Mouse (Mus musculus): ENCODE data around the gene Abcd1. TPM values are rescaled to one million over a fixed set of nuclear protein-coding genes. Genes with fewer than 3 reads are reported as not detected.
A peak's percentile ranks its signal among the peaks of the same experiment; 100 is the strongest.

Abcd1 gene
- polyA plus RNA-seq, 1 experiment, result 14.9 TPM

GRCm38 (mm10) chrX:73675231-73675630 is 41.2 kb upstream of the Abcd1 start:
- Histone ChIP-seq H3K4me3 (peak overlapping the region; percentile 44), H3ac (ENCODE audit: control insufficient read depth, insufficient read length) (no peak overlapping the region), H3K79me2 (ENCODE audit: control insufficient read depth, insufficient read depth) (peaks cover 7% of the 10 kb centered on the region), H3K4me2 (ENCODE audit: low read depth) (peak overlapping the region; percentile 75), H3K27me3 (ENCODE audit: control insufficient read depth, insufficient read depth, insufficient read length) (no peaks in the 10 kb centered on the region), H3K36me3 (ENCODE audit: control insufficient read depth, insufficient read depth) (no peaks in the 10 kb centered on the region)
- TF ChIP-seq USF1 (IDR thresholded peaks at IDR 0.05; ENCODE audit: low read depth) (peak; percentile 35), MYOD1 (IDR thresholded peaks at IDR 0.05; ENCODE audit: control insufficient read depth in 1 of 3, insufficient read length in 2 of 3, low read depth in 2 of 3) (no peak)

- H3ac ChIP-seq (ENCODE audit: control insufficient read depth, insufficient read length), result no peak overlapping the region
- TF ChIP-seq MYOD1 (IDR thresholded peaks at IDR 0.05; ENCODE audit: control insufficient read depth in 1 of 3, insufficient read length in 2 of 3, low read depth in 2 of 3) (no peak), MAX (IDR thresholded peaks at IDR 0.05; ENCODE audit: low read depth) (no peak), POLR2AphosphoS2 (IDR thresholded peaks at IDR 0.05; ENCODE audit: insufficient read length, low read depth) (no peak), CEBPB (IDR thresholded peaks at IDR 0.05; ENCODE audit: insufficient read depth, poor library complexity, severe bottlenecking) (no peak), REST (IDR thresholded peaks at IDR 0.05; ENCODE audit: insufficient read depth, insufficient read length) (no peak), MYOG (IDR thresholded peaks at IDR 0.05; ENCODE audit: control insufficient read depth in 1 of 3, insufficient read depth in 1 of 3, insufficient read length in 2 of 3, low read depth in 2 of 3) (no peak)
- H3K27me3 ChIP-seq (ENCODE audit: control insufficient read depth, insufficient read depth, insufficient read length), result no peaks in the 10 kb centered on the region
- peaks cover 1% of the 10 kb centered on the region for H3K36me3 ChIP-seq (ENCODE audit: control insufficient read depth, insufficient read depth)
- H3K4me3 ChIP-seq, result no peak overlapping the region
- peaks cover 7% of the 10 kb centered on the region for H3K79me2 ChIP-seq (ENCODE audit: control insufficient read depth, insufficient read depth)
- H3K4me2 ChIP-seq (ENCODE audit: low read depth), result no peak overlapping the region
Measured at GRCm38 (mm10) chrX:73676668-73677067, 39.7 kb upstream of the Abcd1 start.

- Histone ChIP-seq H3K4me2 (ENCODE audit: low read depth) (no peak overlapping the region), H3K4me3 (no peak overlapping the region), H3K36me3 (ENCODE audit: control insufficient read depth, insufficient read depth) (peaks cover 13% of the 10 kb centered on the region), H3K27me3 (ENCODE audit: control insufficient read depth, insufficient read depth, insufficient read length) (no peaks in the 10 kb centered on the region), H3K79me2 (ENCODE audit: control insufficient read depth, insufficient read depth) (no peaks in the 10 kb centered on the region), H3ac (ENCODE audit: control insufficient read depth, insufficient read length) (no peak overlapping the region)
- no peak for TF ChIP-seq MYOG (IDR thresholded peaks at IDR 0.05; ENCODE audit: control insufficient read depth in 1 of 3, insufficient read depth in 1 of 3, insufficient read length in 2 of 3, low read depth in 2 of 3)
- no peak for TF ChIP-seq E2F4 (IDR thresholded peaks at IDR 0.05; ENCODE audit: insufficient read depth)
- no peak for TF ChIP-seq MYOD1 (IDR thresholded peaks at IDR 0.05; ENCODE audit: control insufficient read depth in 1 of 3, insufficient read length in 2 of 3, low read depth in 2 of 3)
- TF ChIP-seq POLR2A (IDR thresholded peaks at IDR 0.05; ENCODE audit: insufficient read length, low read depth), result no peak
- TF ChIP-seq MAX (IDR thresholded peaks at IDR 0.05; ENCODE audit: low read depth), result no peak
- TF ChIP-seq POLR2AphosphoS2 (IDR thresholded peaks at IDR 0.05; ENCODE audit: insufficient read length, low read depth), result no peak
- TF ChIP-seq CEBPB (IDR thresholded peaks at IDR 0.05; ENCODE audit: insufficient read depth, poor library complexity, severe bottlenecking), result no peak
- no peak for TF ChIP-seq TCF3 (IDR thresholded peaks at IDR 0.05; ENCODE audit: insufficient read length, low read depth)
- no peak for TF ChIP-seq SRF (IDR thresholded peaks at IDR 0.05; ENCODE audit: control insufficient read depth, insufficient read length, low read depth)
- TF ChIP-seq USF1 (IDR thresholded peaks at IDR 0.05; ENCODE audit: low read depth), result no peak
- no peak for TF ChIP-seq TCF12 (IDR thresholded peaks at IDR 0.05; ENCODE audit: insufficient read depth, poor library complexity, severe bottlenecking)
- no peak for TF ChIP-seq REST (IDR thresholded peaks at IDR 0.05; ENCODE audit: insufficient read depth, insufficient read length)
Measured at GRCm38 (mm10) chrX:73684156-73684555, 32.2 kb upstream of the Abcd1 start.

- Histone ChIP-seq H3K4me2 (ENCODE audit: low read depth) (no peak overlapping the region), H3K36me3 (ENCODE audit: control insufficient read depth, insufficient read depth) (peaks cover 13% of the 10 kb centered on the region), H3K79me2 (ENCODE audit: control insufficient read depth, insufficient read depth) (no peaks in the 10 kb centered on the region), H3ac (ENCODE audit: control insufficient read depth, insufficient read length) (no peak overlapping the region), H3K27me3 (ENCODE audit: control insufficient read depth, insufficient read depth, insufficient read length) (no peaks in the 10 kb centered on the region), H3K4me3 (no peak overlapping the region)
- TF ChIP-seq POLR2A (IDR thresholded peaks at IDR 0.05; ENCODE audit: insufficient read length, low read depth) (no peak), MYOD1 (IDR thresholded peaks at IDR 0.05; ENCODE audit: control insufficient read depth in 1 of 3, insufficient read length in 2 of 3, low read depth in 2 of 3) (peak in 1 of 3 experiments; percentile 19)
Measured at GRCm38 (mm10) chrX:73684978-73685377, 31.4 kb upstream of the Abcd1 start.

DNA sequence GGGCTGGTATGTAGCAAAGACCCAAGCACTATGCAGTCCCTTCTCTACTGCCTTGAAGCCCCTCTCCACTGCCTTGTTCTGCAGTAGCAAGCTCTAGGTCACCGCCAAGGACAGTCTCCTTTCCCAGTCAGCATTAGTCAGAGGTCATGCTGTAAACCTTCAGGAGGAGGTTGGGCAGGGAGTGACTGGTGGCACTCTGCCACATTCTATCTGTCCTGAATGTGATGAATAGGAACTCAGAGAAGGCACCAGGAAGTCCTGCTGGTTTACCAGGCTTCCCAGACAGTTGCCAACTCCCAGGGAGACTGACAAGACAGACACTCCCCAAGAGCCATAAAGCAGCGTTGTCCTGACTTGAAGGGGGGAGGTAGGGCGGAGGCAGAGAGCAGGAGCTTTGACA is 30.8 kb upstream of the Abcd1 start:
- no peak for TF ChIP-seq TCF12 (IDR thresholded peaks at IDR 0.05; ENCODE audit: insufficient read depth, poor library complexity, severe bottlenecking)
- TF ChIP-seq USF1 (IDR thresholded peaks at IDR 0.05; ENCODE audit: low read depth), result no peak
- no peak overlapping the region for H3ac ChIP-seq (ENCODE audit: control insufficient read depth, insufficient read length)

GRCm38 (mm10) chrX:73690917-73691629 is 25.3 kb upstream of the Abcd1 start:
- Histone ChIP-seq H3K4me3 (no peak overlapping the region), H3K36me3 (ENCODE audit: control insufficient read depth, insufficient read depth) (peaks cover 8% of the 10 kb centered on the region), H3K27me3 (ENCODE audit: control insufficient read depth, insufficient read depth, insufficient read length) (no peaks in the 10 kb centered on the region), H3ac (ENCODE audit: control insufficient read depth, insufficient read length) (no peak overlapping the region), H3K4me2 (ENCODE audit: low read depth) (peak overlapping the region; percentile 22), H3K79me2 (ENCODE audit: control insufficient read depth, insufficient read depth) (no peaks in the 10 kb centered on the region)
- no peak for TF ChIP-seq E2F4 (IDR thresholded peaks at IDR 0.05; ENCODE audit: insufficient read depth)
- TF ChIP-seq MYOG (IDR thresholded peaks at IDR 0.05; ENCODE audit: control insufficient read depth in 1 of 3, insufficient read depth in 1 of 3, insufficient read length in 2 of 3, low read depth in 2 of 3), result peak; percentile 42 to 89 (median 79)
- TF ChIP-seq MYOD1 (IDR thresholded peaks at IDR 0.05; ENCODE audit: control insufficient read depth in 1 of 3, insufficient read length in 2 of 3, low read depth in 2 of 3), result peak; percentile 34 to 86 (median 39)
- TF ChIP-seq TCF3 (IDR thresholded peaks at IDR 0.05; ENCODE audit: insufficient read length, low read depth), result no peak

More for the DNA sequence above, 30.8 kb upstream of the Abcd1 start:
- Histone ChIP-seq H3K36me3 (ENCODE audit: control insufficient read depth, insufficient read depth) (peaks cover 13% of the 10 kb centered on the region), H3K79me2 (ENCODE audit: control insufficient read depth, insufficient read depth) (no peaks in the 10 kb centered on the region), H3K4me2 (ENCODE audit: low read depth) (no peak overlapping the region), H3K4me3 (no peak overlapping the region), H3K27me3 (ENCODE audit: control insufficient read depth, insufficient read depth, insufficient read length) (no peaks in the 10 kb centered on the region)
